9 mouse cellular contexts compared by ENCODE assay signal in genomic region chr1:163070502-163070901, GRCm38 (mm10). TPM values are rescaled to one million over a fixed set of nuclear protein-coding genes. Genes with fewer than 3 reads are reported as not detected.
DNase-seq lines count a peak whose midpoint lies in the region; ATAC-seq lines count a peak whose summit lies in the region.
"Had no signal": no experiment of that assay in that cellular context is flagged by ENCODE, and none has a peak within 500 bp of the region (broad histone marks: within the 10 kb centered on the region; RNA-seq: fewer than 3 reads in every experiment).

No protein-coding gene starts in this region.

- no peaks in the 10 kb centered on the region for H3K4me1 ChIP-seq in hindbrain, embryonic 16.5 days (ENCODE audit: control insufficient read depth, insufficient read depth, low read depth, low read length)
- no peaks in the 10 kb centered on the region for H3K4me1 ChIP-seq in midbrain, embryonic 10.5 days

- H3K27ac ChIP-seq in hindbrain, embryonic 16.5 days (ENCODE audit: low read depth, low read length): no peak overlapping the region
- H3K27ac ChIP-seq in midbrain, embryonic 10.5 days (replicated peaks): no peak overlapping the region
- H3K27ac ChIP-seq: macrophage had no signal

- H3K36me3 ChIP-seq in hindbrain, embryonic 16.5 days (ENCODE audit: control insufficient read depth, insufficient read depth, low read length): no peaks in the 10 kb centered on the region
- no peaks in the 10 kb centered on the region for H3K36me3 ChIP-seq in midbrain, embryonic 10.5 days

- WGBS in hindbrain, embryonic 16.5 days: 3% methylated on average over 1 of the region's 1 CpGs
- 13% methylated on average over 1 of the region's 1 CpGs for WGBS in midbrain, embryonic 10.5 days

- no peak overlapping the region for H3K4me2 ChIP-seq in hindbrain, embryonic 16.5 days (ENCODE audit: low read length)

- H3K9ac ChIP-seq in hindbrain, embryonic 16.5 days (ENCODE audit: low read depth, low read length): no peak overlapping the region

- no peak overlapping the region for H3K4me3 ChIP-seq in hindbrain, embryonic 16.5 days (ENCODE audit: low read length)
- no peak overlapping the region for H3K4me3 ChIP-seq in midbrain, embryonic 10.5 days

- peak; percentile 15 to 25 for DNase-seq in urinary bladder, adult 18-20 months (ENCODE audit: low spot score in 2 of 2)
- no peak for DNase-seq in urinary bladder, adult 2 months (ENCODE audit: low spot score)
- DNase-seq in embryo, embryonic 11 days: peak; percentile 62
- DNase-seq in layer of hippocampus, postnatal 36 days: peak; percentile 36 to 44
- DNase-seq in midbrain, embryonic 10.5 days (ENCODE audit: low spot score): peak; percentile 24
- DNase-seq in urinary bladder, postnatal 14 days (ENCODE audit: low spot score): peak; percentile 69
- no peak for DNase-seq in MN1 (ENCODE audit: low spot score)

- H3K27me3 ChIP-seq in hindbrain, embryonic 16.5 days (replicated peaks; ENCODE audit: control insufficient read depth, insufficient read depth, low read length): no peaks in the 10 kb centered on the region
- no peaks in the 10 kb centered on the region for H3K27me3 ChIP-seq in midbrain, embryonic 10.5 days (ENCODE audit: low read depth, poor library complexity, severe bottlenecking)

- ATAC-seq in hindbrain, embryonic 16.5 days: peak; percentile 89; the same call in 1 of the 2 replicates

- no peaks in the 10 kb centered on the region for H3K9me3 ChIP-seq in hindbrain, embryonic 16.5 days (ENCODE audit: control insufficient read depth, low read length)
- no peaks in the 10 kb centered on the region for H3K9me3 ChIP-seq in midbrain, embryonic 10.5 days (replicated peaks)

RNA-seq across cellular contexts. Expression of gene Mroh9, which starts 15.0 kb away (rescaled TPM):
- not detected in 2 replicates for polyA plus RNA-seq in urinary bladder, adult 2 months (2012; rRNA removed)
- polyA plus RNA-seq in hindbrain, embryonic 16.5 days (2015; fragmentation: Nextera tagmentation; extraction: Ambion mirVana): not detected in 2 replicates
- not detected for total RNA-seq in layer of hippocampus, postnatal 36 days (2021)
- polyA plus RNA-seq in midbrain, embryonic 10.5 days (2016; fragmentation: Nextera tagmentation; extraction: Ambion mirVana): not detected in 2 replicates
- polyA plus RNA-seq: macrophage had no signal

Comparison
In these comparisons a context has a peak if more than half of its experiments do, and no peak if none do; other contexts are left out.
1. DNase-seq: peak in urinary bladder, adult 18-20 months (2 of 2), embryo, embryonic 11 days (single experiment), layer of hippocampus, postnatal 36 days (2 of 2), midbrain, embryonic 10.5 days (single experiment) and urinary bladder, postnatal 14 days (single experiment); none in urinary bladder, adult 2 months (single experiment) and MN1 (single experiment).